Mouse (Mus musculus) embryonic facial prominence, embryonic 10.5 days (tissue): ENCODE data around the gene Srd5a1. TPM values are rescaled to one million over a fixed set of nuclear protein-coding genes. Genes with fewer than 3 reads are reported as not detected.
"Not testable (repeated sequence)": the region's sequence is repeated elsewhere in the genome, so short reads cannot be mapped to it uniquely, and the experiment has no call there.

ENCODE experiments used
- DNase-seq: peaks from one replicate; pipeline ENCODE4 v3.0.0-alpha.2; 2017; ENCODE audit warnings: low spot score
- H3K27ac ChIP-seq: fragments of 300-500 bp; sonication (generic); replicated peaks from 2 replicates; pipeline ENCODE4 v1.5.1; 2016; ENCODE audit warnings: mild to moderate bottlenecking
- H3K27me3 ChIP-seq: fragments of 300-500 bp; sonication (generic); replicated peaks from 2 replicates; pipeline ENCODE4 v1.6.1; 2016; ENCODE audit warnings: low read depth, mild to moderate bottlenecking; ENCODE audit not compliant: poor library complexity, severe bottlenecking
- H3K36me3 ChIP-seq: fragments of 300-500 bp; sonication (generic); replicated peaks from 2 replicates; pipeline ENCODE4 v1.6.1; 2016; ENCODE audit warnings: mild to moderate bottlenecking, moderate library complexity
- H3K4me1 ChIP-seq: fragments of 300-500 bp; sonication (generic); 2 replicates; pipeline ENCODE4 v1.6.1; 2016
- H3K4me3 ChIP-seq: fragments of 300-500 bp; sonication (generic); 2 replicates; pipeline ENCODE4 v1.5.1; 2016; ENCODE audit warnings: mild to moderate bottlenecking, moderate library complexity
- H3K9me3 ChIP-seq: fragments of 300-500 bp; sonication (generic); 2 replicates; pipeline ENCODE4 v1.6.1; 2016; ENCODE audit warnings: mild to moderate bottlenecking
- WGBS: fragments of 180-500 bp; shearing (Covaris S2); methylation state at CpG from one replicate; pipeline ENCODE4 v1.1.7; 2016; 5-methylcytosine and 5-hydroxymethylcytosine counted together
- polyA plus RNA-seq: library from polyadenylated mRNA; unstranded; fragments of >200 nt; fragmentation: Nextera tagmentation; extraction: Ambion mirVana; gene quantifications from 2 replicates; pipeline ENCODE4 v1.2.1, GENCODE M21; 2016

Gene Srd5a1
- polyA plus RNA-seq, 1 experiment from 2014 or later = 29.0 TPM

DNA sequence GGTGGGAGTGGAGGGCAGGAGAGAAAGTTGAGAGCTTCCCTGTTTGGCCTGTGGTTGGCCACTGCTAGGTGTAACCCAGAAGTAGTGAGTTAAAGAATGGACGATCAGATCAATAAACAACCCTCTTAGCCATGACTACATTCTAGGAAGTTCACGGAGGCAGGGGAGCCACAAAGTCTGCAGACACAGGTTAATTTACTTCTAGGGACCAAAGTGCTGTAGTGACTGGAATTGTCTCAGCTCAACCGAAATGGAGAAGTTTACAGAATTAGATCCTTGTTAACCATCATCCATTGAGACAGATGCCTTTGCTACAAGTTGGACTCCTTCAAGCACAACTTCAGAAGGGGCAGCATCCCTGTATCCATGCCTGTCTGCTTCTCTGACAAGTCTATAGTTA lies 23.4 kb downstream of the Srd5a1 start:
- Histone ChIP-seq H3K36me3 (peaks cover 4% of the 10 kb centered on the region; the same call in 1 of the 2 replicates), H3K27ac (no peak overlapping the region), H3K4me1 (no peaks in the 10 kb centered on the region; the same call in 1 of the 2 replicates), H3K9me3 (no peaks in the 10 kb centered on the region), H3K4me3 (no peak overlapping the region), H3K27me3 (no peaks in the 10 kb centered on the region)
- WGBS = 81% methylated on average over 3 of the region's 3 CpGs
- DNase-seq = no peak

DNA sequence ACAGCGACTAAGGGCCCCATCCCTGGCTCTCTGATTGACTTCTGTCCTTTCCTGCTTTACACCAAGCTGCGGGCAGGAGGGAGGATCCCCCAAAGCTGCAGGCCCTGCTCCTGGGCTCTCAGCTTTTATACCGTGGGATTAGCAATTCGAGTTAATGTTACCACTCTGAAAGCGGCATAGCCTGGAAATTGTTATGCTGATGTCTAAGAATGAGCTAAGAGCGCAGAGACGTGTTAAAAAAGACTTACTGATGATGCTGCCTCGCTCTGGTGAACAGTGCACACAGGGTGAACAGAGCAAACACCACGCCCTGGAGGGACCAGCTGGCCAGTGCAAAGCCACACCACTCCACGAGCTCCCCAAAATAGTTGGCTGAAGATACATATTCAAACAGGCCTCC lies 24.9 kb downstream of the Srd5a1 start:
- Histone ChIP-seq H3K27me3 (no peaks in the 10 kb centered on the region), H3K4me3 (no peak overlapping the region), H3K27ac (no peak overlapping the region), H3K4me1 (no peaks in the 10 kb centered on the region), H3K36me3 (peaks cover 4% of the 10 kb centered on the region; the same call in 1 of the 2 replicates), H3K9me3 (no peaks in the 10 kb centered on the region)
- no peak for DNase-seq
- 61% methylated on average over 10 of the region's 10 CpGs for WGBS

- H3K4me3 ChIP-seq = no peak overlapping the region
- no peak for DNase-seq
- WGBS = 66% methylated on average over 6 of the region's 6 CpGs
- H3K9me3 ChIP-seq = no peaks in the 10 kb centered on the region
- no peak overlapping the region for H3K27ac ChIP-seq
- H3K4me1 ChIP-seq = no peaks in the 10 kb centered on the region
- H3K36me3 ChIP-seq = 0 out of 2 replicates have a peak, but pooled peaks cover 4% of the 10 kb centered on the region
- H3K27me3 ChIP-seq = no peaks in the 10 kb centered on the region
Measured at GRCm38 (mm10) chr13:69585828-69586227, 25.4 kb downstream of the Srd5a1 start.

DNA sequence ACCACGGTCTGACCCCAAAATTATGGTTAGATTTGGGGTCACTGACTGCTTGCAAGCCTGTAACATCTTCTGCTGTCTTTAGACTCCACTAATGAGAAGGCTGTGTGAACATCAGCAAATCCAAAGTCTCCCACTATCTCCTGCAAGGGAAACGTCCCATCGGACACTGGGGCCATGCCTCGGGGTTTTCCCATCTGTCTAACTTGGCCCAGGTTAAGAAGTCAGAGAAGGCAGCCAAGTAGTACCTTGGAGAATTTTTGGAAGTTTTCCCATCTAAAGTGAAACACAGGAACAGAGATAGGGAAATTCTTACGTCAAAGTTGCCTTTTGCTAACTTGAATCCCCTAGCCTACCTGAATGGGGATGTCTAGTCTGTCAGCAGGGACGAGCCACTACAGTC lies 27.7 kb downstream of the Srd5a1 start:
- H3K4me3 ChIP-seq = no peak overlapping the region
- WGBS = 91% methylated on average over 6 of the region's 6 CpGs
- no peak overlapping the region for H3K27ac ChIP-seq
- no peaks in the 10 kb centered on the region for H3K9me3 ChIP-seq
- 0 out of 2 replicates have a peak, but pooled peaks cover 4% of the 10 kb centered on the region for H3K36me3 ChIP-seq
- H3K27me3 ChIP-seq = no peaks in the 10 kb centered on the region
- no peaks in the 10 kb centered on the region for H3K4me1 ChIP-seq
- DNase-seq = no peak

DNA sequence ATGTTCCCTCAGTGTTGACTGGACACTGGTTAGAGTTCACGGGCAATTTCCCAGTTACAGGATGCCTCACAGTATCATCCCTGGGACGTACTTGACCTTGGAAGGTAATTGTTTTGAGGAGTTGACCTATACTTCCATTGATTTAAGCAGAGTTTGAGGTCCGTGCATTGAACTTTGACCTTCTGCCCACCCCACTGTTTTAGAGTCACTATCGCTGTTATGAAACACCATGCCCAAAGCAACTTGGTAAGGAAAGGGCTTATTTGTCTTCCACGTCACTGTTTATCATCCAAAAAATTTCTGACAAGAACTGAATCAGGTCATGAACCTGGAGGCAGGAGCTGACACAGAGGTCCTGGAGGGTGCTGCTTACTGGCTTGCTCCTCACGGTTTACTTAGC lies 28.8 kb downstream of the Srd5a1 start:
- H3K27ac ChIP-seq = no peak overlapping the region
- no peaks in the 10 kb centered on the region for H3K4me1 ChIP-seq
- DNase-seq = no peak
- H3K36me3 ChIP-seq = 0 out of 2 replicates have a peak, but pooled peaks cover 4% of the 10 kb centered on the region
- H3K9me3 ChIP-seq = no peaks in the 10 kb centered on the region
- WGBS = 82% methylated on average over 6 of the region's 6 CpGs
- H3K4me3 ChIP-seq = no peak overlapping the region
- no peaks in the 10 kb centered on the region for H3K27me3 ChIP-seq

DNA sequence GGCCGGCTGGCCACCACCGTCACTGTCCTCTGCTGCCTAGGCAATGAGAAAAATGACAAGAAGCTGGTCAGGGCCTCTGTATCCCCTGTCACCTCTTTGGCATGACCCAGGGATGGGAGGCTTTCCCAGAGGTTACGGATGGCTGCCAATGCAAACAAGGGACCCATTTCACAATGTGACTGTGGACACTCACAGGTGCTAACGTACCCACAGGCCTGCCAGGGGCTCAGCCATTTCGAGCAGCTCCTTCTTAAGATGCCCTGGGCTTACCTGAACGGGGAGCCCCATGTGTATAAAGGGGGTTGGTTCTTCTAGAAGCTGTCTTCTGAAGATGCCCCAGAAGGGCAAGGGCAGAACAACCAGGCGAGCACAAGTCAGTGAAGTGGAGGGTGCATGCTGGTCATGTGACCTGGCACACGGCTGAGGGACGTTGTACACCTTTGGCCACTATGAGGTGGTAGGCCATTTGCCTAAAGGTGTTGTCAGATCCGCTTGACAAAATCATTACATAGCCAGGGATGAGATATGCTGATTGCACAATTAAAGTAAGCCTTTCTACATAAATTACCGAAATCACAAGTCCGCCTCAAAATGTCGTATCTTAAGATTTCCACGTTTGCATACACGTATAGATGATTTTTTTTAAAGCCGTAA lies 33.9 kb downstream of the Srd5a1 start:
- Histone ChIP-seq H3K36me3 (no peaks in the 10 kb centered on the region), H3K27me3 (no peaks in the 10 kb centered on the region), H3K9me3 (no peaks in the 10 kb centered on the region), H3K27ac (no peak overlapping the region), H3K4me3 (no peak overlapping the region), H3K4me1 (no peaks in the 10 kb centered on the region)
- 90% methylated on average over 16 of the region's 16 CpGs for WGBS
- DNase-seq = no peak

GRCm38 (mm10) chr13:69576676-69577075 lies 34.6 kb downstream of the Srd5a1 start:
- no peaks in the 10 kb centered on the region for H3K4me1 ChIP-seq
- DNase-seq = no peak
- no peaks in the 10 kb centered on the region for H3K27me3 ChIP-seq
- H3K9me3 ChIP-seq = no peaks in the 10 kb centered on the region
- WGBS = 62% methylated on average over 11 of the region's 11 CpGs
- no peak overlapping the region for H3K27ac ChIP-seq
- H3K36me3 ChIP-seq = no peaks in the 10 kb centered on the region
- H3K4me3 ChIP-seq = no peak overlapping the region

GRCm38 (mm10) chr13:69572594-69572993 lies 38.6 kb downstream of the Srd5a1 start:
- Histone ChIP-seq H3K27me3 (no peaks in the 10 kb centered on the region), H3K4me1 (no peaks in the 10 kb centered on the region), H3K9me3 (no peaks in the 10 kb centered on the region), H3K4me3 (no peak overlapping the region), H3K27ac (no peak overlapping the region), H3K36me3 (no peaks in the 10 kb centered on the region)
- DNase-seq = no peak
- 97% methylated on average over 3 of the region's 3 CpGs for WGBS

DNA sequence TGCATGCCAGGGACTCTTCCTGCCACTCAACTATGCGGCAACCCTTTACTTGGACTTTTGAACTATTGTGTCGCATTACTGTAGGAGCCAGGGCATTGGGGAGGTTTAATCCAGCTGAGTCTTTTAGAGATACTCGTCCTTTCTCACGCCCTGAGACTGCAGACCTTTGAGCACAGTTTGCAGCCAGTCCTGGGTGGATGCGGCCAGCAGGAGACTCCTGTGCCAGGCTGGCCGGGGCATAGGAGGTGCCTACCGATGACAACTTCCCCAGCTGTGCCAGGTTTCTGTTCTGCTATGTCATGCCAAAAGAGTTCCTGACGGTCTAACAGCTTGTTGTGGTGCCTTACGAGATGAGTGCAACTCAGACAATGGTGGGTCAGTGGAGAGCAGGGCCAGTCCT lies 42.0 kb downstream of the Srd5a1 start:
- DNase-seq = no peak
- H3K36me3 ChIP-seq = no peaks in the 10 kb centered on the region
- no peak overlapping the region for H3K27ac ChIP-seq
- H3K4me3 ChIP-seq = no peak overlapping the region
- no peaks in the 10 kb centered on the region for H3K9me3 ChIP-seq
- H3K4me1 ChIP-seq = no peaks in the 10 kb centered on the region
- no peaks in the 10 kb centered on the region for H3K27me3 ChIP-seq
- WGBS = 85% methylated on average over 9 of the region's 9 CpGs

- H3K27me3 ChIP-seq, H3K9me3 ChIP-seq, H3K27ac ChIP-seq, H3K36me3 ChIP-seq, H3K4me1 ChIP-seq, DNase-seq, H3K4me3 ChIP-seq: not testable (repeated sequence)
- WGBS = 90% methylated on average over 4 of the region's 4 CpGs
Measured at GRCm38 (mm10) chr13:69565401-69565800, 45.8 kb downstream of the Srd5a1 start.

- no peak for DNase-seq
- Histone ChIP-seq H3K27me3 (no peaks in the 10 kb centered on the region), H3K27ac (no peak overlapping the region), H3K4me3 (no peak overlapping the region), H3K36me3 (no peaks in the 10 kb centered on the region), H3K4me1 (no peaks in the 10 kb centered on the region), H3K9me3 (no peaks in the 10 kb centered on the region)
Measured at GRCm38 (mm10) chr13:69564573-69564972, 46.7 kb downstream of the Srd5a1 start.

DNA sequence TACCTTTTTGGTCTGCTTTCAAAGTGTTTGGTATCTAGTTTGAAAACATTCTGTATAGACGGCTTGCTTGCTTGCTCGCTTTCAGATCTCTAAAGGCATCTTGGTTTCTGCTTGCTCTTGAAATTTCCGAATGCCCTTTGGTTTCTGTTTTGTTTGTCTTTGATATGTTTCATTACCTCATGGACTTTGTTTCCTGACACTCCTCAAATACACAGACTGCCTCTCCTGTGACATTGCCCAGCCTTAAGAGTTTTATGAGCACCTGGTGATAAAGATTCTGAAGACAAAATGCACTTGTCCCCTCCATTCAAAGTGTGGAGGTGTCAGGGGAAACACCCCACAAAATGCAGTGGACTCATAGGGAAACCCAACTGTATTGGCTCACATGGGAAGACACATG lies 47.3 kb downstream of the Srd5a1 start:
- no peak for DNase-seq
- H3K9me3 ChIP-seq = no peaks in the 10 kb centered on the region
- no peaks in the 10 kb centered on the region for H3K27me3 ChIP-seq
- H3K36me3 ChIP-seq = no peaks in the 10 kb centered on the region
- H3K4me1 ChIP-seq = no peaks in the 10 kb centered on the region
- 83% methylated on average over 3 of the region's 3 CpGs for WGBS
- H3K27ac ChIP-seq = no peak overlapping the region
- no peak overlapping the region for H3K4me3 ChIP-seq

DNA sequence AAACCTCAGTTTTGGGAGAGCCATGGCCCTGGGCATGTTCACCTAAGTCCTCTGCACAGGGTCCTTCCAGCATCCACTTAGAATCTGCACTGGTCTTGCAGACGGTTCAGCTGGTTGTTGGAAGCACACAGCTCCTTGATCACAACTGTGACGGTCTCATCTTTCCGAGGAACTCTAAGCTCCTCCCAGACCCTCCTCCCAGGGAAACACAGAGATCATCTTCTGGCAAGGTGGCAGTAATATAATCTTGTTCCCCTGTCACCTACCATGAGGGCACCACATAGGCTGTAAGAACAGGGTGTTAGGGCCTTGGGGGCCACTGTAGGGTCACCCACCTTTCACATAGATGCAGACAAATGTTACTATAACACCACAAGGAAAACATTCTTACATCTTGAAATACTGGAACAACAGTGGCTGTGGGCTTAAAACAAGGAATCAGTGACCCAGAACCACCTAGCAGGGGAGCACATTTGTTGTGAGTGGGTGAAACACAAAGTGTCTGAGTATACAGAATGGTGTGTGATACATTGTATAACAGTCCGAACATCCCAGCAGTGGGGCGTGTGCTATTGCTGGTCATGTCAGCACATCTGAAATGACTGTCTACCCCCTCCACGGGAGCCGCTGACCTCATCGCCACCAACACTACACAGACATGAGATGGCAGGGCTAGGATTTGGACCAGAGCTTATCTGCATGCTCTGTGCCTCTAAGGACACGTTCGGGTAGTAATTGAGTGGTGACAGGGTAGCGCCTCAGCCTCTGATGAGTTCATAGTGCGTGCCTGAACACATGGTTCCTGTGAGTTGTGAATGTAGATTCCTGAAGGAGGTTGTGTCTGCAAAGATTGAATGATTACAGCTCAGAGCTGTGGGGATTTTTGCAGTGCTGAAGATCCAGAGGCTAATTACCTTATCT lies 48.3 kb downstream of the Srd5a1 start:
- Histone ChIP-seq H3K9me3 (no peaks in the 10 kb centered on the region), H3K4me1 (no peaks in the 10 kb centered on the region), H3K27me3 (no peaks in the 10 kb centered on the region), H3K27ac (no peak overlapping the region), H3K4me3 (no peak overlapping the region), H3K36me3 (no peaks in the 10 kb centered on the region)
- 78% methylated on average over 12 of the region's 12 CpGs for WGBS
- DNase-seq = no peak
